Mouse (Mus musculus) neural tube, embryonic 11.5 days (tissue): ENCODE measurements at regions not wholly inside any gene's neighbourhood (a gene's known extent, or its start where the extent isn't known, plus 50 kb on each side); places are given as distances from the start of the nearest gene placed in this dataset.

Source experiments
- ATAC-seq: fragments of 200-750 bp; cut with Nextera tagmentation; 2 replicates; pipeline ENCODE4 v1.8.0; 2017; ENCODE audit warnings: moderate number of reproducible peaks, mild to moderate bottlenecking, moderate TSS enrichment, moderate library complexity; ENCODE audit not compliant: insufficient read depth, low FRiP score, low TSS enrichment
- DNase-seq: peaks from one replicate; pipeline ENCODE4 v3.0.0-alpha.2; 2015; ENCODE audit warnings: low spot score
- H3K27ac ChIP-seq: fragments of 300-500 bp; sonication (generic); 2 replicates; pipeline ENCODE4 v1.5.1; 2014; ENCODE audit warnings: low read depth, mild to moderate bottlenecking, low read length
- H3K27me3 ChIP-seq: fragments of 300-500 bp; sonication (generic); 2 replicates; pipeline ENCODE4 v1.6.1; 2014; ENCODE audit warnings: mild to moderate bottlenecking, low read length, mixed read lengths; ENCODE audit not compliant: control insufficient read depth, insufficient read depth
- H3K36me3 ChIP-seq: fragments of 300-500 bp; sonication (generic); 2 replicates; pipeline ENCODE4 v1.6.1; 2014; ENCODE audit warnings: mild to moderate bottlenecking, low read length, moderate library complexity, mixed read lengths; ENCODE audit not compliant: control insufficient read depth, insufficient read depth
- H3K4me1 ChIP-seq: fragments of 300-500 bp; sonication (generic); 2 replicates; pipeline ENCODE4 v1.6.1; 2014; ENCODE audit warnings: low read length, mixed read lengths; ENCODE audit not compliant: control insufficient read depth, insufficient read depth
- H3K4me2 ChIP-seq: fragments of 300-500 bp; sonication (generic); 2 replicates; pipeline ENCODE4 v1.6.1; 2014; ENCODE audit warnings: low read depth, mild to moderate bottlenecking, moderate library complexity
- H3K4me3 ChIP-seq: fragments of 300-500 bp; sonication (generic); 2 replicates; pipeline ENCODE4 v1.5.1; 2014; ENCODE audit warnings: low read depth, low read length
- H3K9ac ChIP-seq: fragments of 300-500 bp; sonication (generic); 2 replicates; pipeline ENCODE4 v1.6.1; 2014; ENCODE audit warnings: mild to moderate bottlenecking, low read length
- H3K9me3 ChIP-seq: fragments of 300-500 bp; sonication (generic); 2 replicates; pipeline ENCODE4 v1.6.1; 2016; ENCODE audit warnings: low read length; ENCODE audit not compliant: control insufficient read depth
- WGBS: fragments of 180-500 bp; shearing (Covaris S2); extraction: QIAGEN DNeasy Blood & Tissue Kit; methylation state at CpG from one replicate; pipeline ENCODE4 v1.1.7; 2014; 5-methylcytosine and 5-hydroxymethylcytosine counted together

DNA sequence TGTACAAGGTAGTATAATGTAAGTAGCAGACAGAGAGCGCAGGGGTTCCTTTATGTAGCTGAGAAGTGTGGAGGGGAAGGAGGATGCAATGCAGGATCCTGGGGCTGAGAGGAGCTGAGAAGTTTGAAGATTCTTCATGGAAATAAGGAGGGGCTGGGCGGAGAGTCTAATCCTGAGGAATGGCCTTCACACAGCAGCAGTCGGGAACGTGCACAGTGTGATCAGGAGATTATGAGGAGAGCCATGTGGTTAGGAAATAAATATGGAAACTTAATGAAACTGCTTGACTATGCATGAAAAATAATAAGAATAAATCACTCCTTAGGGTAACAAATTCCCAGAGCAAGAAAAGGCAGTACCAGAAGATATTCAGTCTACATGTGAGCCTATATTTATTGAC, 445.1 kb downstream of the Rapgef2 start:
- Histone ChIP-seq H3K27ac (no peak overlapping the region), H3K4me1 (no peaks in the 10 kb centered on the region), H3K9ac (no peak overlapping the region), H3K36me3 (no peaks in the 10 kb centered on the region), H3K4me3 (no peak overlapping the region), H3K4me2 (no peak overlapping the region), H3K9me3 (no peaks in the 10 kb centered on the region), H3K27me3 (no peaks in the 10 kb centered on the region)
- WGBS = 74% methylated on average over 4 of the region's 4 CpGs
- ATAC-seq (no peak), DNase-seq (no peak)

DNA sequence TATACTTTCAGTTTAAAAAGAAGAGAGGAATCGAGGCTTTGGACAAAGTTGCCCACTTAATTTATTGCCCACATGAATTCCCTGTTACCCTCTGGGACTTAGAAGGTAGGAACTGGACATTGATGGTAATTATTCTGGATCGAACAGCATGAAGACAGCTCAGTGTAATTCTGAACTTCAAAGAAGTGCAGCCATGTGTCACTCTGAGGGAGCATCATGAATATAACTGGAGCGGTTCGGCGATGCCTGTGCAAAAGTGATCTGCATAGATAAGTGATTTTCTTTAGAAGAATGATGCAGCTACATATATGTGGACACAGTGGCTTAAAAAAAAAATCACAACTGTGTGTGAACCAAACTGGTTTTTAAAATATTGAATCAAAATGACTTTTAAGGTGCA, 449.5 kb downstream of the Rapgef2 start:
- Histone ChIP-seq H3K4me2 (no peak overlapping the region), H3K27me3 (no peaks in the 10 kb centered on the region), H3K36me3 (no peaks in the 10 kb centered on the region), H3K9me3 (no peaks in the 10 kb centered on the region), H3K9ac (no peak overlapping the region), H3K27ac (no peak overlapping the region), H3K4me1 (no peaks in the 10 kb centered on the region), H3K4me3 (no peak overlapping the region)
- WGBS = 59% methylated on average over 5 of the region's 5 CpGs
- DNase-seq (no peak), ATAC-seq (no peak)

- Histone ChIP-seq H3K9me3 (no peaks in the 10 kb centered on the region), H3K9ac (no peak overlapping the region), H3K4me3 (no peak overlapping the region), H3K4me2 (no peak overlapping the region), H3K4me1 (no peaks in the 10 kb centered on the region), H3K27me3 (no peaks in the 10 kb centered on the region), H3K27ac (no peak overlapping the region), H3K36me3 (no peaks in the 10 kb centered on the region)
- ATAC-seq (no peak), DNase-seq (no peak)
- WGBS = 68% methylated on average over 2 of the region's 2 CpGs
Measured at GRCm38 (mm10) chr3:78825505-78825904, 460.8 kb downstream of the Rapgef2 start.

- Histone ChIP-seq H3K4me2 (no peak overlapping the region), H3K27me3 (no peaks in the 10 kb centered on the region), H3K27ac (no peak overlapping the region), H3K4me3 (no peak overlapping the region), H3K4me1 (no peaks in the 10 kb centered on the region), H3K9ac (no peak overlapping the region), H3K9me3 (no peaks in the 10 kb centered on the region), H3K36me3 (no peaks in the 10 kb centered on the region)
- 89% methylated on average over 3 of the region's 3 CpGs for whole genome bisulfite sequencing
- DNase-seq (no peak), ATAC-seq (no peak)
Measured at GRCm38 (mm10) chr3:78812425-78812824, 473.9 kb downstream of the Rapgef2 start.

GRCm38 (mm10) chr3:78810431-78811152, 475.7 kb downstream of the Rapgef2 start:
- no peaks in the 10 kb centered on the region for H3K27me3 ChIP-seq
- no peaks in the 10 kb centered on the region for H3K9me3 ChIP-seq
- no peak overlapping the region for H3K4me2 ChIP-seq
- no peak overlapping the region for H3K9ac ChIP-seq
- H3K27ac ChIP-seq = no peak overlapping the region
- no peaks in the 10 kb centered on the region for H3K4me1 ChIP-seq
- H3K36me3 ChIP-seq = no peaks in the 10 kb centered on the region
- DNase-seq = no peak
- 95% methylated on average over 5 of the region's 5 CpGs for WGBS
- no peak overlapping the region for H3K4me3 ChIP-seq
- no peak for ATAC-seq

GRCm38 (mm10) chr3:78803176-78803575, 483.1 kb downstream of the Rapgef2 start:
- Histone ChIP-seq H3K9me3 (no peaks in the 10 kb centered on the region), H3K27me3 (no peaks in the 10 kb centered on the region), H3K4me3 (no peak overlapping the region), H3K4me2 (no peak overlapping the region), H3K9ac (no peak overlapping the region), H3K4me1 (no peaks in the 10 kb centered on the region), H3K27ac (no peak overlapping the region), H3K36me3 (no peaks in the 10 kb centered on the region)
- no peak for DNase-seq
- no peak for ATAC-seq
- 94% methylated on average over 2 of the region's 2 CpGs for WGBS

DNA sequence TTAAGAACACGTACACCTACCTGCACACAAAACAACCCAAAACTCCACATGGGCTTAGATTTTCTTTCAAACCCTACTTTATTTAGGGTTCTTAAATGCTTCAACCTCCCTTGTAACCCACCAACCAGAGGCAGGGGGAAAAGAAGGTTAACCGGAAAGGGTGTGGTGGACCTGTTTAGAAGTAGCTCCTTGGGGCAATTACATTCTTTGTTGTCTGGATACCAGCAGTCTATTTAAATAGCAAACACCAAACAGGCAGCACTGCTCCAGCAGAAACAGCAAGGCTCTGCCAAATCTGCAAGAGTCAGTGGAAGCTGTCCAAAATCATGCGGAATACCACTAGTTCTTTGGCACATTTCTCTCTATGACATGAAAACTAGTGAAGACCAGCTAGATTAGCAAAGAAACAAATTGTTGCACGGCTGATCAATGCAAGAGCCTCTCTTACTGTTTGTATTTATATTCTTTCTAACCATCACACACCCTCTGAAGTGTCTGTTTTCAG, 490.3 kb downstream of the Rapgef2 start:
- no peak for DNase-seq
- no peaks in the 10 kb centered on the region for H3K9me3 ChIP-seq
- no peak overlapping the region for H3K9ac ChIP-seq
- 91% methylated on average over 4 of the region's 4 CpGs for WGBS
- no peak overlapping the region for H3K27ac ChIP-seq
- no peak for ATAC-seq
- no peaks in the 10 kb centered on the region for H3K36me3 ChIP-seq
- no peaks in the 10 kb centered on the region for H3K4me1 ChIP-seq
- H3K4me3 ChIP-seq = no peak overlapping the region
- H3K27me3 ChIP-seq = no peaks in the 10 kb centered on the region
- H3K4me2 ChIP-seq = no peak overlapping the region

- over 99% methylated on average over 7 of the region's 7 CpGs for WGBS
- DNase-seq = no peak
- no peak overlapping the region for H3K27ac ChIP-seq
Measured at GRCm38 (mm10) chr3:78792440-78793057, 493.8 kb downstream of the Rapgef2 start.

GRCm38 (mm10) chr3:78782766-78783165, 503.6 kb downstream of the Rapgef2 start:
- H3K27ac ChIP-seq = no peak overlapping the region
- no peak overlapping the region for H3K4me2 ChIP-seq
- no peak for ATAC-seq
- H3K9ac ChIP-seq = no peak overlapping the region
- H3K4me3 ChIP-seq = no peak overlapping the region
- no peaks in the 10 kb centered on the region for H3K9me3 ChIP-seq
- H3K4me1 ChIP-seq = no peaks in the 10 kb centered on the region
- 90% methylated on average over 1 of the region's 1 CpGs for WGBS
- no peak for DNase-seq
- H3K36me3 ChIP-seq = no peaks in the 10 kb centered on the region
- no peaks in the 10 kb centered on the region for H3K27me3 ChIP-seq

More at GRCm38 (mm10) chr3:78792440-78793057, 493.8 kb downstream of the Rapgef2 start:
- Histone ChIP-seq H3K4me1 (no peaks in the 10 kb centered on the region), H3K9me3 (no peaks in the 10 kb centered on the region), H3K36me3 (no peaks in the 10 kb centered on the region), H3K9ac (no peak overlapping the region), H3K4me3 (no peak overlapping the region), H3K4me2 (no peak overlapping the region), H3K27me3 (no peaks in the 10 kb centered on the region)
- ATAC-seq = no peak
